Mouse (Mus musculus): ENCODE results near the gene Zfp384. TPM values are rescaled to one million over a fixed set of nuclear protein-coding genes. Genes with fewer than 3 reads are reported as not detected.
A peak's percentile ranks its signal among the peaks of the same experiment; 100 is the strongest.
"Not testable (repeated sequence)": the region's sequence is repeated elsewhere in the genome, so short reads cannot be mapped to it uniquely, and the experiment has no call there.

The Zfp384 gene
- polyA plus RNA-seq, 1 experiment from 2014 or later, result 7.2 TPM

- WGBS, result 84% methylated on average over 6 of the region's 6 CpGs
- H3K27ac ChIP-seq (replicated peaks in 1 of 2; ENCODE audit: control insufficient read depth in 1 of 2, insufficient read depth in 1 of 2, low read depth in 2 of 2, low read length in 2 of 2), result no peak overlapping the region
- H3K27me3 ChIP-seq (ENCODE audit: control insufficient read depth, insufficient read depth, low read length), result peaks cover 9% of the 10 kb centered on the region; the same call in 1 of the 2 replicates
- no peaks in the 10 kb centered on the region for H3K36me3 ChIP-seq (ENCODE audit: control insufficient read depth, insufficient read depth, low read length)
- H3K4me2 ChIP-seq (ENCODE audit: low read length), result no peak overlapping the region
- no peak for ATAC-seq (ENCODE audit: insufficient number of reproducible peaks, insufficient read depth, low FRiP score, low read depth)
- peaks cover 6 to 12% of the 10 kb centered on the region in 2 experiments; a peak in 3 of 4 replicates for H3K4me1 ChIP-seq (ENCODE audit: control insufficient read depth in 2 of 2, insufficient read depth in 2 of 2, low read length in 2 of 2)
- no peaks in the 10 kb centered on the region for H3K9me3 ChIP-seq (ENCODE audit: control insufficient read depth, low read length)
- H3K4me3 ChIP-seq (ENCODE audit: control insufficient read depth in 1 of 2, insufficient read depth in 1 of 2, low read depth in 1 of 2, low read length in 2 of 2), result no peak overlapping the region
- no peak overlapping the region for H3K9ac ChIP-seq (ENCODE audit: low read length)
Observed at GRCm38 (mm10) chr6:125063906-125064305, 55.0 kb downstream of the Zfp384 start.

GRCm38 (mm10) chr6:125065223-125065622 lies 56.3 kb downstream of the Zfp384 start:
- not testable (repeated sequence) for ATAC-seq (ENCODE audit: insufficient number of reproducible peaks, insufficient read depth, low FRiP score, low read depth); H3K27ac ChIP-seq (replicated peaks in 1 of 2; ENCODE audit: control insufficient read depth in 1 of 2, insufficient read depth in 1 of 2, low read depth in 2 of 2, low read length in 2 of 2); H3K4me3 ChIP-seq (ENCODE audit: control insufficient read depth in 1 of 2, insufficient read depth in 1 of 2, low read depth in 1 of 2, low read length in 2 of 2); H3K9me3 ChIP-seq (ENCODE audit: control insufficient read depth, low read length); H3K36me3 ChIP-seq (ENCODE audit: control insufficient read depth, insufficient read depth, low read length); H3K4me2 ChIP-seq (ENCODE audit: low read length); H3K9ac ChIP-seq (ENCODE audit: low read length); H3K27me3 ChIP-seq (ENCODE audit: control insufficient read depth, insufficient read depth, low read length)
- H3K4me1 ChIP-seq (ENCODE audit: control insufficient read depth in 2 of 2, insufficient read depth in 2 of 2, low read length in 2 of 2), result peaks cover 6 to 12% of the 10 kb centered on the region in 2 experiments; a peak in 3 of 4 replicates
- whole genome bisulfite sequencing, result no CpG with 5 or more reads among the region's 1 CpGs

GRCm38 (mm10) chr6:125067571-125067995 lies 58.6 kb downstream of the Zfp384 start, which contains the start of gene Lpar5:
TSS of gene Lpar5 (plus strand) at chr6:125067920.
- no peak for ATAC-seq (ENCODE audit: insufficient number of reproducible peaks, insufficient read depth, low FRiP score, low read depth)
- H3K27me3 ChIP-seq (ENCODE audit: control insufficient read depth, insufficient read depth, low read length), result no peaks in the 10 kb centered on the region
- H3K9ac ChIP-seq (ENCODE audit: low read length), result no peak within 1 kb of the TSS
- H3K27ac ChIP-seq (replicated peaks in 1 of 2; ENCODE audit: control insufficient read depth in 1 of 2, insufficient read depth in 1 of 2, low read depth in 2 of 2, low read length in 2 of 2), result no peak within 1 kb of the TSS
- no peaks in the 10 kb centered on the region for H3K9me3 ChIP-seq (ENCODE audit: control insufficient read depth, low read length)
- H3K4me1 ChIP-seq (ENCODE audit: control insufficient read depth in 2 of 2, insufficient read depth in 2 of 2, low read length in 2 of 2), result peaks cover 0 to 6% of the 10 kb centered on the region in 2 experiments; a peak in 2 of 4 replicates
- no peak within 1 kb of the TSS for H3K4me3 ChIP-seq (ENCODE audit: control insufficient read depth in 1 of 2, insufficient read depth in 1 of 2, low read depth in 1 of 2, low read length in 2 of 2)
- no peak within 1 kb of the TSS for H3K4me2 ChIP-seq (ENCODE audit: low read length)
- H3K36me3 ChIP-seq (ENCODE audit: control insufficient read depth, insufficient read depth, low read length), result no peaks in the 10 kb centered on the region
- WGBS, result 55% methylated on average over 8 of the region's 8 CpGs

DNA sequence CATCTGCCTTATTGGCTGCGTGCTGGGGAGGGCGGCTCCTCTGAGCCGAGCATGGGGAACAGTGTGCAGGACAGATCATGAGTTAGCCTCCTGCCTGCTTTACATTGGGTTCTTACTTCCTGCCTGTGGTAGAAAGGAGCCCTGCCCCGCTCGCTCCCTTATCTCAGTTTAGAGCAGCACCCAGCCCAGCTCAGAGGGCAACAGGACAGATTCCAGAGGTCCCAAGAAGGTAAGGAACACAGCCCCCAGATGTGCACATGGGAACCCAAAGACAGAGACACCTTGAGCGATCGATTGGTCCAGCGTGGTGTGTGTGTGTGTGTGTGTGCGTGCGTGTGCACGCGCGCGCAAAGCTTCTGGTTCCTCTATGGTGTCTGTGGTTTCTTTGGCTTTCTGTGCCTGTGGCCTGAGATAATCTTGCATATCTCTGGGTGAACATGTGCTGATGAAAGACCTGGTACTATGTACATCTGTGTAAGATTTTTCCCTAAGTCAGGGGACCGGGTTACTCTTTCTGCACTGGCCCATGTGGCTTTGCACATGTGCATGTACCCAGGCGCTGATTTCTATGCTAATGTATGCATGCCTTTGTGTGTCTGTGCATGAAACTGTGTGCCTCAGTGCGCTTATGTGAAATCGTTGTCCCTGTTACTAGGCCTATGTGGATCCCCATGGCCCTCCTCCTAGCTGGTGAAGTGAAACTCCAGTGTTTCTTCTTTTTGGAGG lies 62.4 kb downstream of the Zfp384 start:
- peaks cover 0 to 6% of the 10 kb centered on the region in 2 experiments; a peak in 2 of 4 replicates for H3K4me1 ChIP-seq (ENCODE audit: control insufficient read depth in 2 of 2, insufficient read depth in 2 of 2, low read length in 2 of 2)
- H3K36me3 ChIP-seq (ENCODE audit: control insufficient read depth, insufficient read depth, low read length), result no peaks in the 10 kb centered on the region
- H3K9ac ChIP-seq (ENCODE audit: low read length), result no peak overlapping the region
- WGBS, result 76% methylated on average over 18 of the region's 18 CpGs
- 0 out of 4 replicates have a peak overlapping the region, but pooled peaks have one; percentile 16 to 39 for H3K27ac ChIP-seq (replicated peaks in 1 of 2; ENCODE audit: control insufficient read depth in 1 of 2, insufficient read depth in 1 of 2, low read depth in 2 of 2, low read length in 2 of 2)
- no peak overlapping the region for H3K4me2 ChIP-seq (ENCODE audit: low read length)
- no peaks in the 10 kb centered on the region; the same call in 1 of the 2 replicates for H3K27me3 ChIP-seq (ENCODE audit: control insufficient read depth, insufficient read depth, low read length)
- no peak overlapping the region for H3K4me3 ChIP-seq (ENCODE audit: control insufficient read depth in 1 of 2, insufficient read depth in 1 of 2, low read depth in 1 of 2, low read length in 2 of 2)
- H3K9me3 ChIP-seq (ENCODE audit: control insufficient read depth, low read length), result no peaks in the 10 kb centered on the region
- ATAC-seq (ENCODE audit: insufficient number of reproducible peaks, insufficient read depth, low FRiP score, low read depth), result no peak

GRCm38 (mm10) chr6:125071896-125072279 lies 62.9 kb downstream of the Zfp384 start:
- H3K9ac ChIP-seq (ENCODE audit: low read length), result no peak overlapping the region
- H3K27me3 ChIP-seq (ENCODE audit: control insufficient read depth, insufficient read depth, low read length), result no peaks in the 10 kb centered on the region; the same call in 1 of the 2 replicates
- no peak overlapping the region for H3K4me2 ChIP-seq (ENCODE audit: low read length)
- no peak overlapping the region for H3K4me3 ChIP-seq (ENCODE audit: control insufficient read depth in 1 of 2, insufficient read depth in 1 of 2, low read depth in 1 of 2, low read length in 2 of 2)
- H3K4me1 ChIP-seq (ENCODE audit: control insufficient read depth in 2 of 2, insufficient read depth in 2 of 2, low read length in 2 of 2), result peaks cover 0 to 6% of the 10 kb centered on the region in 2 experiments; a peak in 2 of 4 replicates
- no peak for ATAC-seq (ENCODE audit: insufficient number of reproducible peaks, insufficient read depth, low FRiP score, low read depth)
- 24% methylated on average over 2 of the region's 2 CpGs for WGBS
- H3K36me3 ChIP-seq (ENCODE audit: control insufficient read depth, insufficient read depth, low read length), result no peaks in the 10 kb centered on the region
- 0 out of 4 replicates have a peak overlapping the region, but pooled peaks have one; percentile 16 to 39 for H3K27ac ChIP-seq (replicated peaks in 1 of 2; ENCODE audit: control insufficient read depth in 1 of 2, insufficient read depth in 1 of 2, low read depth in 2 of 2, low read length in 2 of 2)
- H3K9me3 ChIP-seq (ENCODE audit: control insufficient read depth, low read length), result no peaks in the 10 kb centered on the region

- no peak for ATAC-seq (ENCODE audit: insufficient number of reproducible peaks, insufficient read depth, low FRiP score, low read depth)
- H3K4me3 ChIP-seq (ENCODE audit: control insufficient read depth in 1 of 2, insufficient read depth in 1 of 2, low read depth in 1 of 2, low read length in 2 of 2), result no peak overlapping the region
- WGBS, result 63% methylated on average over 8 of the region's 8 CpGs
- H3K27ac ChIP-seq (replicated peaks in 1 of 2; ENCODE audit: control insufficient read depth in 1 of 2, insufficient read depth in 1 of 2, low read depth in 2 of 2, low read length in 2 of 2), result no peak overlapping the region
- H3K4me1 ChIP-seq (ENCODE audit: control insufficient read depth in 2 of 2, insufficient read depth in 2 of 2, low read length in 2 of 2), result peaks cover 0 to 6% of the 10 kb centered on the region in 2 experiments; a peak in 2 of 4 replicates
- no peaks in the 10 kb centered on the region for H3K9me3 ChIP-seq (ENCODE audit: control insufficient read depth, low read length)
- no peak overlapping the region for H3K4me2 ChIP-seq (ENCODE audit: low read length)
- no peaks in the 10 kb centered on the region for H3K36me3 ChIP-seq (ENCODE audit: control insufficient read depth, insufficient read depth, low read length)
- no peak overlapping the region for H3K9ac ChIP-seq (ENCODE audit: low read length)
- no peaks in the 10 kb centered on the region; the same call in 1 of the 2 replicates for H3K27me3 ChIP-seq (ENCODE audit: control insufficient read depth, insufficient read depth, low read length)
Observed at GRCm38 (mm10) chr6:125073825-125074224, 64.9 kb downstream of the Zfp384 start.

DNA sequence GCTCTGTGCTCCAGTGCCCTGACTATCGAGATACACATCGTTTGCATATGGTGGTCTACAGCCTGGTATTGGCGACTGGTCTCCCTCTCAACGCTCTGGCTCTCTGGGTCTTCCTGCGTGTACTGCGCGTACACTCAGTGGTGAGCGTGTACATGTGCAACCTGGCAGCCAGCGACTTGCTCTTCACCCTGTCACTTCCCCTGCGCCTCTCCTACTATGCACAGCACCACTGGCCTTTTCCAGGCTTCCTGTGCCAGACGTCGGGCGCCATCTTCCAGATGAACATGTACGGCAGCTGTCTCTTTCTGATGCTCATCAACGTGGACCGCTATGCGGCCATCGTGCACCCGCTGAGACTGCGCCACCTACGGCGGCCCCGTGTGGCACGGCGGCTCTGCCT lies 72.4 kb downstream of the Zfp384 start:
- no peaks in the 10 kb centered on the region for H3K36me3 ChIP-seq (ENCODE audit: control insufficient read depth, insufficient read depth, low read length)
- no peaks in the 10 kb centered on the region for H3K9me3 ChIP-seq (ENCODE audit: control insufficient read depth, low read length)
- H3K27ac ChIP-seq (replicated peaks in 1 of 2; ENCODE audit: control insufficient read depth in 1 of 2, insufficient read depth in 1 of 2, low read depth in 2 of 2, low read length in 2 of 2), result peak overlapping the region; percentile 32 to 66; a peak in 3 of 4 replicates
- H3K9ac ChIP-seq (ENCODE audit: low read length), result peak overlapping the region; percentile 71
- peak overlapping the region; percentile 83 for H3K4me2 ChIP-seq (ENCODE audit: low read length)
- 0 out of 2 replicates have a peak, but pooled peaks have one; percentile 1 for ATAC-seq (ENCODE audit: insufficient number of reproducible peaks, insufficient read depth, low FRiP score, low read depth)
- peaks cover 2% of the 10 kb centered on the region; the same call in 1 of the 2 replicates for H3K27me3 ChIP-seq (ENCODE audit: control insufficient read depth, insufficient read depth, low read length)
- peaks cover 0 to 3% of the 10 kb centered on the region in 2 experiments; a peak in 2 of 4 replicates for H3K4me1 ChIP-seq (ENCODE audit: control insufficient read depth in 2 of 2, insufficient read depth in 2 of 2, low read length in 2 of 2)
- WGBS, result 21% methylated on average over 25 of the region's 25 CpGs
- peak overlapping the region; percentile 43 to 47 for H3K4me3 ChIP-seq (ENCODE audit: control insufficient read depth in 1 of 2, insufficient read depth in 1 of 2, low read depth in 1 of 2, low read length in 2 of 2)

Data from heart, embryonic 14.5 days (tissue).